Mouse (Mus musculus) hindbrain, embryonic 11.5 days (tissue): ENCODE results near the gene Sel1l. TPM values are rescaled to one million over a fixed set of nuclear protein-coding genes. Genes with fewer than 3 reads are reported as not detected.

Source experiments
- ATAC-seq: fragments of 200-750 bp; cut with Nextera tagmentation; 2 replicates; pipeline ENCODE4 v1.8.0; 2017; ENCODE audit warnings: mild to moderate bottlenecking, moderate TSS enrichment, moderate library complexity; ENCODE audit not compliant: low FRiP score
- DNase-seq: peaks from one replicate; pipeline ENCODE4 v3.0.0-alpha.2; 2015; ENCODE audit warnings: low spot score
- H3K27ac ChIP-seq: fragments of 300-500 bp; sonication (generic); 2 replicates; pipeline ENCODE4 v1.5.1; 2014; ENCODE audit warnings: mild to moderate bottlenecking, low read depth, low read length
- H3K27me3 ChIP-seq: fragments of 300-500 bp; sonication (generic); 2 replicates; pipeline ENCODE4 v1.6.1; 2014; ENCODE audit warnings: mild to moderate bottlenecking, low read length, moderate library complexity, mixed read lengths; ENCODE audit not compliant: control insufficient read depth, insufficient read depth
- H3K36me3 ChIP-seq: fragments of 300-500 bp; sonication (generic); 2 replicates; pipeline ENCODE4 v1.6.1; 2014; ENCODE audit warnings: mild to moderate bottlenecking, low read length, moderate library complexity, mixed read lengths; ENCODE audit not compliant: control insufficient read depth, insufficient read depth
- H3K4me1 ChIP-seq: fragments of 300-500 bp; sonication (generic); replicated peaks from 2 replicates; pipeline ENCODE4 v1.6.1; 2014; ENCODE audit warnings: low read length, mixed read lengths; ENCODE audit not compliant: control insufficient read depth, insufficient read depth
- H3K4me2 ChIP-seq: fragments of 300-500 bp; sonication (generic); replicated peaks from 2 replicates; pipeline ENCODE4 v1.6.1; 2014; ENCODE audit warnings: mild to moderate bottlenecking, low read depth, low read length
- H3K4me3 ChIP-seq: fragments of 300-500 bp; sonication (generic); 2 replicates; pipeline ENCODE4 v1.5.1; 2014; ENCODE audit warnings: low read depth, low read length
- H3K9ac ChIP-seq: fragments of 300-500 bp; sonication (generic); 2 replicates; pipeline ENCODE4 v1.6.1; 2014; ENCODE audit warnings: low read depth, low read length
- H3K9me3 ChIP-seq: fragments of 300-500 bp; sonication (generic); 2 replicates; pipeline ENCODE4 v1.6.1; 2016; ENCODE audit warnings: low read length; ENCODE audit not compliant: control insufficient read depth
- WGBS: fragments of 180-500 bp; shearing (Covaris S2); extraction: QIAGEN DNeasy Blood & Tissue Kit; methylation state at CpG from one replicate; pipeline ENCODE4 v1.1.7; 2014; 5-methylcytosine and 5-hydroxymethylcytosine counted together
- polyA plus RNA-seq: library from polyadenylated mRNA; unstranded; fragments of >200 nt; fragmentation: Nextera tagmentation; extraction: Ambion mirVana; gene quantifications from 2 replicates; pipeline ENCODE4 v1.2.1, GENCODE M21; 2014

The Sel1l gene
- polyA plus RNA-seq, 1 experiment from 2014 or later = 82.7 TPM

GRCm38 (mm10) chr12:91854330-91854729 lies 5.4 kb upstream of the Sel1l start:
- no peak for ATAC-seq
- Histone ChIP-seq H3K4me2 (no peak overlapping the region), H3K27ac (no peak overlapping the region), H3K27me3 (no peaks in the 10 kb centered on the region), H3K36me3 (no peaks in the 10 kb centered on the region), H3K4me1 (no peaks in the 10 kb centered on the region), H3K9ac (no peak overlapping the region), H3K9me3 (no peaks in the 10 kb centered on the region), H3K4me3 (no peak overlapping the region)
- 84% methylated on average over 8 of the region's 8 CpGs for WGBS
- no peak for DNase-seq

GRCm38 (mm10) chr12:91848394-91849044 lies 438 bp downstream of the Sel1l start:
- no peaks in the 10 kb centered on the region for H3K27me3 ChIP-seq
- peak overlapping the region; percentile 62 for H3K27ac ChIP-seq
- H3K4me1 ChIP-seq = 0 out of 2 replicates have a peak, but pooled peaks cover 2% of the 10 kb centered on the region
- H3K36me3 ChIP-seq = no peaks in the 10 kb centered on the region
- WGBS = 4% methylated on average over 33 of the region's 33 CpGs
- H3K9ac ChIP-seq = peak overlapping the region; percentile 87
- peak overlapping the region; percentile 82 for H3K4me2 ChIP-seq
- ATAC-seq (peak; percentile 77), DNase-seq (no peak)
- peak overlapping the region; percentile 82 for H3K4me3 ChIP-seq
- no peaks in the 10 kb centered on the region for H3K9me3 ChIP-seq

- ATAC-seq = no peak
- H3K4me2 ChIP-seq = no peak overlapping the region
- H3K9me3 ChIP-seq = no peaks in the 10 kb centered on the region
- no peaks in the 10 kb centered on the region for H3K36me3 ChIP-seq
- no peak for DNase-seq
- 88% methylated on average over 6 of the region's 6 CpGs for whole genome bisulfite sequencing
- H3K4me3 ChIP-seq = no peak overlapping the region
- H3K4me1 ChIP-seq = 0 out of 2 replicates have a peak, but pooled peaks cover 2% of the 10 kb centered on the region
- H3K9ac ChIP-seq = no peak overlapping the region
- H3K27me3 ChIP-seq = no peaks in the 10 kb centered on the region
- H3K27ac ChIP-seq = no peak overlapping the region
These were observed 2.9 kb downstream of the Sel1l start for GRCm38 (mm10) chr12:91846038-91846437.

- Histone ChIP-seq H3K9me3 (no peaks in the 10 kb centered on the region), H3K4me3 (no peak overlapping the region), H3K36me3 (no peaks in the 10 kb centered on the region), H3K4me1 (0 out of 2 replicates have a peak, but pooled peaks cover 2% of the 10 kb centered on the region), H3K4me2 (no peak overlapping the region), H3K27me3 (no peaks in the 10 kb centered on the region), H3K9ac (no peak overlapping the region), H3K27ac (no peak overlapping the region)
- WGBS = 86% methylated on average over 9 of the region's 9 CpGs
- ATAC-seq (no peak), DNase-seq (no peak)
These were observed 3.6 kb downstream of the Sel1l start for GRCm38 (mm10) chr12:91845393-91845792.

- 54% methylated on average over 4 of the region's 4 CpGs for WGBS
- no peak for DNase-seq
- no peak for ATAC-seq
- 0 out of 2 replicates have a peak, but pooled peaks cover 2% of the 10 kb centered on the region for H3K4me1 ChIP-seq
- H3K4me2 ChIP-seq = no peak overlapping the region
- H3K36me3 ChIP-seq = no peaks in the 10 kb centered on the region
- no peaks in the 10 kb centered on the region for H3K27me3 ChIP-seq
- H3K9ac ChIP-seq = no peak overlapping the region
- no peak overlapping the region for H3K4me3 ChIP-seq
- no peaks in the 10 kb centered on the region for H3K9me3 ChIP-seq
- H3K27ac ChIP-seq = no peak overlapping the region
These were observed 4.4 kb downstream of the Sel1l start for GRCm38 (mm10) chr12:91844542-91844941.

GRCm38 (mm10) chr12:91843888-91844287 lies 5.1 kb downstream of the Sel1l start:
- Histone ChIP-seq H3K4me1 (0 out of 2 replicates have a peak, but pooled peaks cover 2% of the 10 kb centered on the region), H3K4me2 (no peak overlapping the region), H3K36me3 (no peaks in the 10 kb centered on the region), H3K9me3 (no peaks in the 10 kb centered on the region), H3K9ac (no peak overlapping the region), H3K27ac (no peak overlapping the region), H3K4me3 (no peak overlapping the region), H3K27me3 (no peaks in the 10 kb centered on the region)
- no peak for ATAC-seq
- 96% methylated on average over 13 of the region's 13 CpGs for WGBS
- DNase-seq = no peak

- Histone ChIP-seq H3K4me2 (no peak overlapping the region), H3K27me3 (no peaks in the 10 kb centered on the region), H3K4me3 (no peak overlapping the region), H3K9me3 (no peaks in the 10 kb centered on the region), H3K4me1 (no peaks in the 10 kb centered on the region), H3K36me3 (0 out of 2 replicates have a peak, but pooled peaks cover 2% of the 10 kb centered on the region), H3K9ac (no peak overlapping the region), H3K27ac (no peak overlapping the region)
- ATAC-seq (no peak), DNase-seq (no peak)
- 93% methylated on average over 6 of the region's 6 CpGs for WGBS
These were observed 7.2 kb downstream of the Sel1l start for GRCm38 (mm10) chr12:91841714-91842113.

- H3K36me3 ChIP-seq = peaks cover 2% of the 10 kb centered on the region; the same call in 1 of the 2 replicates
These were observed 10.7 kb downstream of the Sel1l start for GRCm38 (mm10) chr12:91838261-91838660.

GRCm38 (mm10) chr12:91837401-91838065 lies 11.4 kb downstream of the Sel1l start:
- no peaks in the 10 kb centered on the region for H3K27me3 ChIP-seq
- WGBS = 90% methylated on average over 7 of the region's 7 CpGs
- no peaks in the 10 kb centered on the region for H3K9me3 ChIP-seq
- no peak overlapping the region for H3K4me3 ChIP-seq
- no peak overlapping the region for H3K9ac ChIP-seq
- H3K36me3 ChIP-seq = peaks cover 4% of the 10 kb centered on the region; the same call in 1 of the 2 replicates
- no peak overlapping the region for H3K4me2 ChIP-seq
- no peaks in the 10 kb centered on the region for H3K4me1 ChIP-seq
- DNase-seq = no peak
- no peak overlapping the region for H3K27ac ChIP-seq
- ATAC-seq = no peak

More at GRCm38 (mm10) chr12:91838261-91838660, 10.7 kb downstream of the Sel1l start:
- WGBS = 80% methylated on average over 7 of the region's 7 CpGs
- H3K4me3 ChIP-seq = no peak overlapping the region
- no peaks in the 10 kb centered on the region for H3K9me3 ChIP-seq
- ATAC-seq (no peak), DNase-seq (no peak)
- no peak overlapping the region for H3K27ac ChIP-seq
- H3K9ac ChIP-seq = no peak overlapping the region
- no peak overlapping the region for H3K4me2 ChIP-seq
- no peaks in the 10 kb centered on the region for H3K27me3 ChIP-seq
- H3K4me1 ChIP-seq = no peaks in the 10 kb centered on the region
